Mouse (Mus musculus) left cerebral cortex, adult 11 months (tissue): ENCODE data around the gene Cbx5.

Experiments used
- DNase-seq: peaks from one replicate; pipeline ENCODE4 v3.0.0; 2022; ENCODE audit warnings: low spot score

Gene Cbx5

GRCm38 (mm10) chr15:103173251-103173650 is 66.4 kb downstream of the Cbx5 start:
- DNase-seq = no peak

- no peak for DNase-seq
Measured at GRCm38 (mm10) chr15:103172537-103172936, 67.1 kb downstream of the Cbx5 start.

GRCm38 (mm10) chr15:103171276-103171675 is 68.3 kb downstream of the Cbx5 start:
- DNase-seq = no peak

- DNase-seq = no peak
Measured at GRCm38 (mm10) chr15:103170316-103170679, 69.3 kb downstream of the Cbx5 start.

- no peak for DNase-seq
Measured at GRCm38 (mm10) chr15:103169612-103170315, 69.9 kb downstream of the Cbx5 start.

GRCm38 (mm10) chr15:103168801-103169611 is 70.6 kb downstream of the Cbx5 start:
- DNase-seq = no peak

GRCm38 (mm10) chr15:103167786-103168185 is 71.8 kb downstream of the Cbx5 start:
- DNase-seq = no peak

- DNase-seq = no peak
Measured at GRCm38 (mm10) chr15:103167042-103167615, 72.5 kb downstream of the Cbx5 start, which contains the start of gene Smug1. TSS of gene Smug1 (minus strand) at chr15:103167092.

- no peak for DNase-seq
Measured at GRCm38 (mm10) chr15:103165924-103166323, 73.7 kb downstream of the Cbx5 start.

- DNase-seq = peak; percentile 74
Measured at GRCm38 (mm10) chr15:103165379-103165778, 74.2 kb downstream of the Cbx5 start.

GRCm38 (mm10) chr15:103163182-103163919 is 76.3 kb downstream of the Cbx5 start:
- DNase-seq = peak; percentile 89

GRCm38 (mm10) chr15:103157585-103157984 is 82.0 kb downstream of the Cbx5 start:
- DNase-seq = no peak

- no peak for DNase-seq
Measured at GRCm38 (mm10) chr15:103156890-103157289, 82.7 kb downstream of the Cbx5 start.

- DNase-seq = no peak
Measured at GRCm38 (mm10) chr15:103155366-103156321, 84.0 kb downstream of the Cbx5 start.

- no peak for DNase-seq
Measured at GRCm38 (mm10) chr15:103152890-103153610, 86.6 kb downstream of the Cbx5 start.

GRCm38 (mm10) chr15:103152371-103152770 is 87.2 kb downstream of the Cbx5 start:
- DNase-seq = no peak

- DNase-seq = no peak
Measured at GRCm38 (mm10) chr15:103147779-103148178, 91.8 kb downstream of the Cbx5 start.

GRCm38 (mm10) chr15:103147422-103147690 is 92.3 kb downstream of the Cbx5 start:
- no peak for DNase-seq

- DNase-seq = peak; percentile 41
Measured at GRCm38 (mm10) chr15:103146627-103147421, 92.8 kb downstream of the Cbx5 start.
